Mouse (Mus musculus) MEL (cell line): ENCODE results near the gene Gm49369. TPM values are rescaled to one million over a fixed set of nuclear protein-coding genes. Genes with fewer than 3 reads are reported as not detected.
"Not testable (repeated sequence)": the region's sequence is repeated elsewhere in the genome, so short reads cannot be mapped to it uniquely, and the experiment has no call there.

ENCODE experiments used
- DNase-seq: peaks from one replicate; pipeline ENCODE4 v3.0.0; 2011; ENCODE audit warnings: low read depth, low spot score
- H3K27ac ChIP-seq: 2 replicates; pipeline ENCODE4 v1.5.1; 2012; ENCODE audit warnings: low read depth, mild to moderate bottlenecking, control low read depth, low read length, moderate library complexity; ENCODE audit not compliant: control insufficient read depth
- H3K27me3 ChIP-seq, 2 experiments: fragments of 150-350 bp in 1 of 2; sonication (generic) in 1 of 2; 2 replicates each; pipeline ENCODE4 v1.6.1; 2012; ENCODE audit warnings: low read length in 2 of 2, mild to moderate bottlenecking in 2 of 2, improper control_type of control experiment in 1 of 2, moderate library complexity in 1 of 2; ENCODE audit not compliant: insufficient read depth in 2 of 2, control insufficient read depth in 1 of 2
- H3K36me3 ChIP-seq, 2 experiments: 2 replicates each; pipeline ENCODE4 v1.6.1; 2012 to 2014; ENCODE audit warnings: low read length in 2 of 2, improper control_type of control experiment in 1 of 2, inconsistent platforms in 1 of 2, mild to moderate bottlenecking in 1 of 2; ENCODE audit not compliant: insufficient read depth in 2 of 2, control insufficient read depth in 1 of 2
- H3K4me1 ChIP-seq, 2 experiments: fragments of 150-350 bp in 1 of 2; sonication (generic) in 1 of 2; 2 replicates each; pipeline ENCODE4 v1.6.1; 2012; ENCODE audit warnings: low read length in 2 of 2, improper control_type of control experiment in 1 of 2, mild to moderate bottlenecking in 1 of 2; ENCODE audit not compliant: insufficient read depth in 2 of 2, control insufficient read depth in 1 of 2
- H3K4me3 ChIP-seq, 2 experiments: fragments of 150-350 bp in 1 of 2; sonication (generic) in 1 of 2; 2 replicates each; pipeline ENCODE4 v1.5.1; 2012; ENCODE audit warnings: low read depth in 2 of 2, low read length in 2 of 2, mild to moderate bottlenecking in 2 of 2, moderate library complexity in 2 of 2, control low read depth in 1 of 2, improper control_type of control experiment in 1 of 2; ENCODE audit not compliant: control insufficient read depth in 1 of 2, insufficient read depth in 1 of 2
- H3K79me2 ChIP-seq: 2 replicates; pipeline ENCODE4 v1.6.1; 2012; ENCODE audit warnings: mild to moderate bottlenecking, low read length, moderate library complexity; ENCODE audit not compliant: control insufficient read depth, poor library complexity, insufficient read depth
- H3K9ac ChIP-seq: 2 replicates; pipeline ENCODE4 v1.6.1; 2012; ENCODE audit warnings: low read depth, mild to moderate bottlenecking, control low read depth, low read length, moderate library complexity; ENCODE audit not compliant: control insufficient read depth, poor library complexity, severe bottlenecking
- H3K9me3 ChIP-seq: fragments of 150-350 bp; sonication (generic); replicated peaks from 2 replicates; pipeline ENCODE4 v1.6.1; 2012; ENCODE audit warnings: mild to moderate bottlenecking, low read length, improper control_type of control experiment, moderate library complexity; ENCODE audit not compliant: insufficient read depth
- CHD1 ChIP-seq: IDR thresholded peaks from 2 replicates; pipeline ENCODE4 v1.6.1; 2012; ENCODE audit warnings: low read depth, mild to moderate bottlenecking, inconsistent platforms, low read length, improper control_type of control experiment
- CTCF ChIP-seq, 3 experiments: IDR thresholded peaks in 2 of 3; conservative IDR thresholded peaks in 1 of 3; 2 replicates each; pipeline ENCODE4 v1.5.1; 2011 to 2012; ENCODE audit warnings: low read length in 3 of 3, low read depth in 2 of 3, mild to moderate bottlenecking in 2 of 3, improper control_type of control experiment in 1 of 3, inconsistent platforms in 1 of 3, mixed read lengths in 1 of 3, moderate library complexity in 1 of 3; ENCODE audit not compliant: control insufficient read depth in 1 of 3, insufficient read depth in 1 of 3, poor library complexity in 1 of 3, severe bottlenecking in 1 of 3
- EP300 ChIP-seq, 2 experiments: IDR thresholded peaks; 2 replicates each; pipeline ENCODE4 v1.6.1; 2011; ENCODE audit warnings: improper control_type of control experiment in 2 of 2, low read length in 2 of 2, low read depth in 1 of 2, mild to moderate bottlenecking in 1 of 2
- ETS1 ChIP-seq: IDR thresholded peaks from 2 replicates; pipeline ENCODE4 v1.6.1; 2012; ENCODE audit warnings: low read depth, mild to moderate bottlenecking, inconsistent platforms, low read length, improper control_type of control experiment, moderate library complexity
- GATA1 ChIP-seq: IDR thresholded peaks from 2 replicates; pipeline ENCODE4 v1.6.1; 2011; ENCODE audit warnings: low read depth, low read length, improper control_type of control experiment
- MAFK ChIP-seq: IDR thresholded peaks from 2 replicates; pipeline ENCODE4 v1.6.1; 2011; ENCODE audit warnings: low read depth, mild to moderate bottlenecking, low read length, improper control_type of control experiment, borderline replicate concordance
- MAZ ChIP-seq: IDR thresholded peaks from 2 replicates; pipeline ENCODE4 v1.6.1; 2012; ENCODE audit warnings: low read depth, mild to moderate bottlenecking, inconsistent platforms, low read length, improper control_type of control experiment
- SIN3A ChIP-seq: IDR thresholded peaks from 2 replicates; pipeline ENCODE4 v1.6.1; 2012; ENCODE audit warnings: low read length, improper control_type of control experiment, inconsistent platforms
- USF2 ChIP-seq, 2 experiments: IDR thresholded peaks; 2 replicates each; pipeline ENCODE4 v1.6.1; 2011 to 2012; ENCODE audit warnings: improper control_type of control experiment in 2 of 2, low read length in 2 of 2, borderline replicate concordance in 1 of 2, inconsistent platforms in 1 of 2, low read depth in 1 of 2, mild to moderate bottlenecking in 1 of 2; ENCODE audit not compliant: insufficient read depth in 1 of 2
- polyA plus RNA-seq, 2 experiments: library from polyadenylated mRNA; stranded (reverse) in 1 of 2; unstranded in 1 of 2; fragments of >175 nt in 1 of 2; fragments of >200 nt in 1 of 2; gene quantifications; 2 replicates each; pipeline versions ENCODE4 v1.2.1 to v1.2.4; 2012; ENCODE audit warnings: low replicate concordance in 2 of 2, low read depth in 1 of 2; ENCODE audit not compliant: insufficient read length in 2 of 2, insufficient read depth in 1 of 2, missing spikeins in 1 of 2
- total RNA-seq: library from RNA; depleted of rRNA; stranded (reverse); fragments of 300-350 nt; gene quantifications from 2 replicates; pipeline ENCODE4 v1.2.3, GENCODE M21; 2012

Gene Gm49369
- total and polyA plus RNA-seq, 3 experiments: 3.2 to 15.2 TPM; not detected in 1

DNA sequence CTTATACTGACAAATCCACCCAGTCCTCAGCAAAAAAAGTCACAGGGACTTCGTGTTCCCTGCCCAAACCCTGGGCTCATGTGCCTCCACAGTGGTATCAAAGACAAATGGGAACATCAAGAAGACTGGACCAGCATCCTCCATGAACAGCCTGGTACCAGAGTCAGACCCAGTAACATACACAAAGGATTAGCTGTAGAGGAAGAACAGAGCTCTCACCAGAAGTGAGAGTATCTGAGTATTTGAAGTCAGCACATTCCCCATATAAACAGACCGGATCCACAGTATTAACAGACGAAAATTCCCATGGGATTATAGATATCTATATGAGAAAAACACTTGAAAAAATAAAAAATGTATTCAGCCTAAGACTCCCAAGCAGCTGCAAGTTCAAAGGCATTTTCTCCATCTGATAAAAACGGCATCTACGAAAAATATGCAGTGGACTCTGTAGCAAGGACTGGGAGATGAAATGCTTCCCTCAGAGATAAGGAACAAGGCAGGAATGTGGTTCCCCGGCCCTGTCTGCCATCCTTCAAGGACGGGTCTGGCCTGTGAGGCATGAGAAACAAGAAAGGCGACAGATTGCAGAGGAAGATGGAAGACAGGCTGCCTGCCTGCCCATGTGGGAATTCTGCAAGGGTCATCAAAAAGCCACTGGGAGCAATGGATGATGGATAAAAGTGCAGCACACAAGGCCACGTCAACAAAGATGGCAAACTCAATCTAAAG, 55.6 kb downstream of the Gm49369 start:
- no peak for DNase-seq
- Histone ChIP-seq H3K36me3 (no peaks in the 10 kb centered on the region), H3K9me3 (no peaks in the 10 kb centered on the region), H3K4me1 (peaks cover 0 to 4% of the 10 kb centered on the region in 2 experiments; a peak in 1 of 4 replicates), H3K79me2 (no peaks in the 10 kb centered on the region), H3K4me3 (no peak overlapping the region), H3K27me3 (peaks cover 9 to 11% of the 10 kb centered on the region in 2 experiments), H3K27ac (no peak overlapping the region), H3K9ac (no peak overlapping the region)
- TF ChIP-seq ETS1 (no peak), MAFK (no peak)

DNA sequence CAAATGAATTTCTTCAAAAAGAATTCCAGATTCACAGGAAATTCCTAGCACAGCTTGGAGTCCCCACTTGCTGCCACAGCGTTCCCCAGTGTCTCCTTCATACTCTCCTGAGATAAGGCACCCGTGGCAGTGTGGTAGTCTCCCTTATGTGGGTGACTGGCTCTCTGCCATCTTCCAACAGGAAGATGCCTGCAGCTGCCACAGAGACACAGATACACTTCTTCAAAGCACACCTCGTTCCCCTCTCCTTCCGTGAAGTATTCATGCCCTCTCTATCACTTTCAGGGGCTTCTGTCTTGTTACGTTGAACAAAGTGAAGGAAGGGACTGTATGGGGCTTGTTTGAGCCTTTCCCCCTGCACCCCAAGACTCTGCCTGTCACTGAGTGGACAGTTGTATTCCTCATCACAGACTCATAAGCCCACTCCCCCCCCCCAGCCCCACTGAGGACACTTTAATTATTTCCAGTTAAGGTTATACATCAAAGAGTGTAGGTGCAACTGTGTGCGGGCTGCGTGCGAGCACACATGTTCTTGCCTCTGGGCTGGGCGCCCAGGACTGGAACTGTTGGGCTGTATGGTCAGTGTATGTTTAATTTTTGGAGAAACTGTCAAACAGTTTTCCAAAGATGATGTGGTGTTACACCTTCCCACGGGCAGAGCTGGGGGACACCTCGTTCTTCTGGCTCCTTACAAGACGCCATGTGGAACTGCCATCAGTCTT, 58.9 kb downstream of the Gm49369 start:
- Histone ChIP-seq H3K27ac (no peak overlapping the region), H3K27me3 (peaks cover 9 to 11% of the 10 kb centered on the region in 2 experiments), H3K9ac (no peak overlapping the region), H3K9me3 (no peaks in the 10 kb centered on the region), H3K4me1 (no peaks in the 10 kb centered on the region), H3K4me3 (no peak overlapping the region), H3K79me2 (no peaks in the 10 kb centered on the region), H3K36me3 (no peaks in the 10 kb centered on the region)
- DNase-seq: no peak
- TF ChIP-seq GATA1 (no peak), SIN3A (no peak), MAZ (no peak)

- no peak overlapping the region for H3K27ac ChIP-seq
- H3K36me3 ChIP-seq: no peaks in the 10 kb centered on the region
These were observed 59.8 kb downstream of the Gm49369 start for GRCm38 (mm10) chr7:142322641-142323040.

GRCm38 (mm10) chr7:142321637-142322306, 60.7 kb downstream of the Gm49369 start:
- not testable (repeated sequence) for H3K4me1 ChIP-seq, H3K27me3 ChIP-seq, DNase-seq, H3K27ac ChIP-seq, H3K36me3 ChIP-seq, H3K4me3 ChIP-seq, H3K79me2 ChIP-seq, H3K9ac ChIP-seq, H3K9me3 ChIP-seq

More at GRCm38 (mm10) chr7:142322641-142323040, 59.8 kb downstream of the Gm49369 start:
- Histone ChIP-seq H3K4me1 (no peaks in the 10 kb centered on the region), H3K27me3 (peaks cover 9 to 10% of the 10 kb centered on the region in 2 experiments), H3K9ac (no peak overlapping the region), H3K79me2 (no peaks in the 10 kb centered on the region), H3K4me3 (no peak overlapping the region), H3K9me3 (no peaks in the 10 kb centered on the region)
- TF ChIP-seq MAZ (no peak), USF2 (IDR thresholded peaks at IDR 0.05; ENCODE audit: borderline replicate concordance in 1 of 2, insufficient read depth in 1 of 2, low read depth in 1 of 2, low read length in 2 of 2) (no peak), EP300 (IDR thresholded peaks at IDR 0.05; ENCODE audit: low read depth in 1 of 2, low read length in 2 of 2) (no peak), CTCF (IDR thresholded peaks at IDR 0.05 in 2 of 3, conservative IDR thresholded peaks at IDR 0.05 in 1 of 3; ENCODE audit: control insufficient read depth in 1 of 3, insufficient read depth in 1 of 3, low read depth in 2 of 3, low read length in 3 of 3, poor library complexity in 1 of 3, severe bottlenecking in 1 of 3) (no peak), CHD1 (no peak)
- DNase-seq: no peak
